Mouse (Mus musculus) CH12.LX (cell line): ENCODE data around the gene Cops7b. TPM values are rescaled to one million over a fixed set of nuclear protein-coding genes. Genes with fewer than 3 reads are reported as not detected.

ENCODE experiments used
- DNase-seq: peaks from one replicate; pipeline ENCODE4 v3.0.0-alpha.2; 2013; ENCODE audit errors: extremely low read depth
- H3K27ac ChIP-seq: 2 replicates; pipeline ENCODE4 v1.5.1; 2012; ENCODE audit warnings: low read depth, mild to moderate bottlenecking, control low read depth, moderate library complexity; ENCODE audit not compliant: insufficient read depth
- H3K27me3 ChIP-seq: replicated peaks from 2 replicates; pipeline ENCODE3; 2012; ENCODE audit warnings: inconsistent platforms
- H3K36me3 ChIP-seq, 2 experiments: replicated peaks in 1 of 2; 2 replicates each; pipeline versions ENCODE3 to v1.6.1; 2012; ENCODE audit warnings: inconsistent platforms in 1 of 2, low read length in 1 of 2, mild to moderate bottlenecking in 1 of 2, mixed read lengths in 1 of 2, moderate library complexity in 1 of 2; ENCODE audit not compliant: control insufficient read depth in 1 of 2, insufficient read depth in 1 of 2
- H3K4me1 ChIP-seq, 2 experiments: 2 replicates each; pipeline ENCODE4 v1.6.1; 2012; ENCODE audit warnings: inconsistent platforms in 1 of 2, moderate library complexity in 1 of 2; ENCODE audit not compliant: insufficient read depth in 2 of 2, control insufficient read depth in 1 of 2
- H3K4me2 ChIP-seq: 2 replicates; pipeline ENCODE4 v1.6.1; 2012; ENCODE audit warnings: low read depth, mild to moderate bottlenecking, control low read depth; ENCODE audit not compliant: poor library complexity, insufficient read depth, severe bottlenecking
- H3K4me3 ChIP-seq, 3 experiments: fragments of 150-350 bp in 1 of 3; sonication (generic) in 1 of 3; replicated peaks in 1 of 3; 2 replicates each; pipeline versions ENCODE3 to v1.5.1; 2011 to 2012; ENCODE audit warnings: low read depth in 2 of 3, low read length in 2 of 3, mild to moderate bottlenecking in 2 of 3, moderate library complexity in 2 of 3, control low read depth in 1 of 3, improper control_type of control experiment in 1 of 3, inconsistent platforms in 1 of 3, mixed read lengths in 1 of 3; ENCODE audit not compliant: poor library complexity in 1 of 3
- H3K79me2 ChIP-seq: replicated peaks from 2 replicates; pipeline ENCODE4 v1.6.1; 2012; ENCODE audit warnings: mild to moderate bottlenecking, moderate library complexity; ENCODE audit not compliant: control insufficient read depth, poor library complexity, insufficient read depth, severe bottlenecking; ENCODE audit errors: extremely low read depth
- H3K9ac ChIP-seq: 2 replicates; pipeline ENCODE4 v1.6.1; 2012; ENCODE audit warnings: low read depth, mild to moderate bottlenecking, control low read depth, moderate library complexity; ENCODE audit not compliant: insufficient read depth
- H3K9me3 ChIP-seq: replicated peaks from 2 replicates; pipeline ENCODE3; 2012; ENCODE audit warnings: low read length, inconsistent platforms, mixed read lengths
- CTCF ChIP-seq, 2 experiments: IDR thresholded peaks in 1 of 2; conservative IDR thresholded peaks in 1 of 2; 2 replicates each; pipeline ENCODE4 v1.5.1; 2011 to 2012; ENCODE audit warnings: low read depth in 2 of 2, low read length in 2 of 2, improper control_type of control experiment in 1 of 2, inconsistent platforms in 1 of 2, mild to moderate bottlenecking in 1 of 2, moderate library complexity in 1 of 2
- E2F4 ChIP-seq: IDR thresholded peaks from 2 replicates; pipeline ENCODE4 v1.6.1; 2011; ENCODE audit warnings: low read depth, low read length, improper control_type of control experiment; ENCODE audit not compliant: insufficient replicate concordance
- GABPA ChIP-seq: IDR thresholded peaks from 2 replicates; pipeline ENCODE4 v1.6.1; 2012; ENCODE audit warnings: low read depth, low read length, improper control_type of control experiment, inconsistent platforms; ENCODE audit not compliant: insufficient replicate concordance
- JUN ChIP-seq: IDR thresholded peaks from 2 replicates; pipeline ENCODE4 v1.6.1; 2011; ENCODE audit warnings: low read depth, mild to moderate bottlenecking, low read length, improper control_type of control experiment, moderate library complexity; ENCODE audit not compliant: insufficient read depth
- MAFK ChIP-seq: IDR thresholded peaks from 2 replicates; pipeline ENCODE4 v1.6.1; 2011; ENCODE audit warnings: low read length, improper control_type of control experiment; ENCODE audit not compliant: insufficient replicate concordance
- MAX ChIP-seq: IDR thresholded peaks from 2 replicates; pipeline ENCODE4 v1.6.1; 2011; ENCODE audit warnings: low read length, improper control_type of control experiment
- MEF2A ChIP-seq: IDR thresholded peaks from 2 replicates; pipeline ENCODE4 v1.6.1; 2014; ENCODE audit warnings: low read depth, mild to moderate bottlenecking, inconsistent platforms, low read length, improper control_type of control experiment, borderline replicate concordance
- MXI1 ChIP-seq: IDR thresholded peaks from 2 replicates; pipeline ENCODE4 v1.6.1; 2011; ENCODE audit warnings: mild to moderate bottlenecking, low read depth, low read length, improper control_type of control experiment
- NELFE ChIP-seq: IDR thresholded peaks from 2 replicates; pipeline ENCODE4 v1.6.1; 2011; ENCODE audit warnings: low read depth, low read length, improper control_type of control experiment
- PAX5 ChIP-seq: IDR thresholded peaks from 2 replicates; pipeline ENCODE4 v1.6.1; 2012; ENCODE audit warnings: low read length, inconsistent platforms, mixed read lengths
- RAD21 ChIP-seq: IDR thresholded peaks from 2 replicates; pipeline ENCODE4 v1.6.1; 2011; ENCODE audit warnings: low read depth, mild to moderate bottlenecking, low read length, improper control_type of control experiment, moderate library complexity
- RCOR1 ChIP-seq: conservative IDR thresholded peaks from 2 replicates; pipeline ENCODE4 v1.6.1; 2012; ENCODE audit warnings: low read depth, mild to moderate bottlenecking, inconsistent platforms, low read length, improper control_type of control experiment
- SMC3 ChIP-seq: IDR thresholded peaks from 2 replicates; pipeline ENCODE4 v1.6.1; 2011; ENCODE audit warnings: low read depth, low read length, improper control_type of control experiment
- ZC3H11A ChIP-seq: IDR thresholded peaks from 2 replicates; pipeline ENCODE4 v1.6.1; 2012; ENCODE audit warnings: low read depth, mild to moderate bottlenecking, inconsistent platforms, low read length, improper control_type of control experiment
- ZNF384 ChIP-seq: IDR thresholded peaks from 2 replicates; pipeline ENCODE4 v1.6.1; 2012; ENCODE audit warnings: low read depth, low read length, improper control_type of control experiment, inconsistent platforms
- dilution Hi-C: fragments of 300-500 bp; cut with MboI; formaldehyde crosslinking; loops from 2 replicates; pipeline ENCODE4 v1.14.3; 2020; ENCODE audit warnings: low sequenced_read_pairs; ENCODE audit not compliant: extremely low pct_unique_long_range_greater_than_20kb, extremely low pct_ligation_motif_present
- in situ Hi-C: fragments of 300-500 bp; cut with MboI; formaldehyde crosslinking; loops from 3 replicates; pipeline ENCODE4 v1.14.3; 2019; ENCODE audit warnings: low sequenced_read_pairs, low pct_ligation_motif_present, low pct_unique_long_range_greater_than_20kb, mixed read lengths
- polyA plus RNA-seq: library from polyadenylated mRNA; unstranded; fragments of >175 nt; gene quantifications from 2 replicates; pipeline ENCODE4 v1.2.1, GENCODE M21; 2012; ENCODE audit warnings: low read depth; ENCODE audit not compliant: insufficient read length
- total RNA-seq, 2 experiments: library from RNA; depleted of rRNA; stranded (reverse); fragments of 300-350 nt in 1 of 2; fragments of >200 nt in 1 of 2; gene quantifications; 2 replicates each; pipeline ENCODE4 v1.2.3; 2012 to 2014

The Cops7b gene
- total and polyA plus RNA-seq, 3 experiments, result 21.2 to 31.3 (median 21.3) TPM

- H3K4me1 ChIP-seq, result peaks cover 2 to 4% of the 10 kb centered on the region in 2 experiments
- no peaks in the 10 kb centered on the region for H3K79me2 ChIP-seq
- H3K4me3 ChIP-seq, result no peak overlapping the region
- H3K9ac ChIP-seq, result no peak overlapping the region
- H3K4me2 ChIP-seq, result no peak overlapping the region
- H3K36me3 ChIP-seq, result no peaks in the 10 kb centered on the region
- DNase-seq, result no peak
- H3K9me3 ChIP-seq, result no peaks in the 10 kb centered on the region
- no peaks in the 10 kb centered on the region for H3K27me3 ChIP-seq
- no peak overlapping the region for H3K27ac ChIP-seq
- TF ChIP-seq MAFK (no peak), SMC3 (peak; percentile 48), CTCF (conservative IDR thresholded peaks at IDR 0.05 in 1 of 2, IDR thresholded peaks at IDR 0.05 in 1 of 2; ENCODE audit: low read depth in 2 of 2, low read length in 2 of 2) (peak in 1 of 2 experiments; percentile 59; a peak in 2 of 4 replicates)
- in situ Hi-C loops, result no loop called here
- dilution Hi-C loops, result no loop called here
Measured at GRCm38 (mm10) chr1:86652675-86653074, 70.0 kb downstream of the Cops7b start.

GRCm38 (mm10) chr1:86657071-86657470, 74.4 kb downstream of the Cops7b start:
- no peaks in the 10 kb centered on the region for H3K79me2 ChIP-seq
- TF ChIP-seq RCOR1, result no peak
- no peak for TF ChIP-seq ZNF384
- TF ChIP-seq PAX5, result no peak
- no peak for TF ChIP-seq RAD21
- TF ChIP-seq MXI1, result no peak
- TF ChIP-seq MAX, result no peak
- TF ChIP-seq SMC3, result no peak
- no peak for TF ChIP-seq ZC3H11A
- TF ChIP-seq E2F4, result no peak
- TF ChIP-seq NELFE, result no peak
- no peak for TF ChIP-seq CTCF (conservative IDR thresholded peaks at IDR 0.05 in 1 of 2, IDR thresholded peaks at IDR 0.05 in 1 of 2; ENCODE audit: low read depth in 2 of 2, low read length in 2 of 2)
- no peak for TF ChIP-seq GABPA
- no peak for TF ChIP-seq MEF2A
- no peak for TF ChIP-seq JUN
- H3K27ac ChIP-seq, result no peak overlapping the region
- no peak overlapping the region for H3K4me3 ChIP-seq
- peaks cover 0 to 4% of the 10 kb centered on the region in 2 experiments; a peak in 3 of 4 replicates for H3K4me1 ChIP-seq
- no peak overlapping the region for H3K9ac ChIP-seq
- H3K36me3 ChIP-seq, result no peaks in the 10 kb centered on the region
- DNase-seq, result no peak
- dilution Hi-C loops (no loop called here), in situ Hi-C loops (no loop called here)
- H3K9me3 ChIP-seq, result no peaks in the 10 kb centered on the region
- H3K27me3 ChIP-seq, result peaks cover 5% of the 10 kb centered on the region
- H3K4me2 ChIP-seq, result no peak overlapping the region

Other genes with a start within 250 kb of the Cops7b start
- 359 and 490 TPM in 2 replicates for gene Ncl, start 223.5 kb upstream of the Cops7b start, total RNA-seq (2012; rRNA removed)
- 176 and 184 TPM in 2 replicates for gene Ncl, start 223.5 kb upstream of the Cops7b start, total RNA-seq (2014; rRNA removed)
- 2,617 and 2,771 TPM in 2 replicates for gene Ncl, start 223.5 kb upstream of the Cops7b start, polyA plus RNA-seq
- 0.13 TPM in 1 of 2 replicates, not detected in the other for gene Nmur1, start 156.7 kb upstream of the Cops7b start, total RNA-seq (2012; rRNA removed)
- gene Nmur1, start 156.7 kb upstream of the Cops7b start, total RNA-seq (2014; rRNA removed), result not detected in 2 replicates
- gene Nmur1, start 156.7 kb upstream of the Cops7b start, polyA plus RNA-seq, result 0.16 TPM in 1 of 2 replicates, not detected in the other
- not detected in 2 replicates for gene Tex44, start 156.6 kb upstream of the Cops7b start, total RNA-seq (2012; rRNA removed)
- not detected in 2 replicates for gene Tex44, start 156.6 kb upstream of the Cops7b start, total RNA-seq (2014; rRNA removed)
- not detected in 2 replicates for gene Tex44, start 156.6 kb upstream of the Cops7b start, polyA plus RNA-seq
- gene Ptma, start 56.2 kb upstream of the Cops7b start, total RNA-seq (2012; rRNA removed), result 2,835 and 3,525 TPM in 2 replicates
- gene Ptma, start 56.2 kb upstream of the Cops7b start, total RNA-seq (2014; rRNA removed), result 5,060 and 5,084 TPM in 2 replicates
- 4,957 and 5,324 TPM in 2 replicates for gene Ptma, start 56.2 kb upstream of the Cops7b start, polyA plus RNA-seq
- 6.6 and 7.1 TPM in 2 replicates for gene Pde6d, start 275 bp upstream of the Cops7b start, total RNA-seq (2012; rRNA removed)
- 23.2 and 24.2 TPM in 2 replicates for gene Pde6d, start 275 bp upstream of the Cops7b start, total RNA-seq (2014; rRNA removed)
- 16.8 and 20.8 TPM in 2 replicates for gene Pde6d, start 275 bp upstream of the Cops7b start, polyA plus RNA-seq
- 0.13 TPM in 1 of 2 replicates, not detected in the other for gene Nppc, start 87.7 kb downstream of the Cops7b start, total RNA-seq (2012; rRNA removed)
- not detected in 2 replicates for gene Nppc, start 87.7 kb downstream of the Cops7b start, total RNA-seq (2014; rRNA removed)
- not detected in 2 replicates for gene Nppc, start 87.7 kb downstream of the Cops7b start, polyA plus RNA-seq
- 13.1 and 17.4 TPM in 2 replicates for gene Dis3l2, start 120.9 kb downstream of the Cops7b start, total RNA-seq (2012; rRNA removed)
- gene Dis3l2, start 120.9 kb downstream of the Cops7b start, total RNA-seq (2014; rRNA removed), result 16.5 and 16.9 TPM in 2 replicates
- gene Dis3l2, start 120.9 kb downstream of the Cops7b start, polyA plus RNA-seq, result 9.6 and 12.4 TPM in 2 replicates